Mouse (Mus musculus) megakaryocyte, embryonic 14.5 days (primary cell): ENCODE results near the gene Bin2. TPM values are rescaled to one million over a fixed set of nuclear protein-coding genes. Genes with fewer than 3 reads are reported as not detected.

Experiments
- H3K27me3 ChIP-seq: replicated peaks from 2 replicates; pipeline ENCODE3; 2012; ENCODE audit warnings: inconsistent platforms
- H3K36me3 ChIP-seq: replicated peaks from 2 replicates; pipeline ENCODE3; 2012; ENCODE audit warnings: low read length, inconsistent platforms, mixed read lengths
- H3K4me1 ChIP-seq: 2 replicates; pipeline ENCODE4 v1.6.1; 2012; ENCODE audit warnings: inconsistent platforms
- H3K4me3 ChIP-seq: replicated peaks from 2 replicates; pipeline ENCODE3; 2012; ENCODE audit warnings: moderate library complexity, mild to moderate bottlenecking, inconsistent platforms
- H3K9me3 ChIP-seq: 2 replicates; pipeline ENCODE4 v1.6.1; 2012; ENCODE audit warnings: inconsistent platforms
- FLI1 ChIP-seq: IDR thresholded peaks from 2 replicates; pipeline ENCODE4 v1.6.1; 2012; ENCODE audit warnings: low read length, inconsistent platforms, mixed read lengths
- GATA1 ChIP-seq: IDR thresholded peaks from 3 replicates; pipeline ENCODE4 v1.6.1; 2012; ENCODE audit warnings: mixed read lengths, low read length, inconsistent platforms, borderline replicate concordance
- polyA plus RNA-seq: library from polyadenylated mRNA; stranded (reverse); fragments of >175 nt; gene quantifications from 2 replicates; pipeline ENCODE4 v1.2.3, GENCODE M21; 2012; ENCODE audit warnings: low replicate concordance; ENCODE audit not compliant: insufficient read depth

The Bin2 gene
- polyA plus RNA-seq, 1 experiment = 2,082 TPM

GRCm38 (mm10) chr15:100599276-100600046 lies 69.9 kb downstream of the Bin2 start, which contains the start of gene Pou6f1:
Pou6f1 (minus strand) TSS chr15:100599984.
- Histone ChIP-seq H3K27me3 (peaks cover 62% of the 10 kb centered on the region), H3K4me3 (peak within 1 kb of the TSS; percentile 92), H3K9me3 (no peaks in the 10 kb centered on the region), H3K36me3 (no peaks in the 10 kb centered on the region), H3K4me1 (peaks cover 33% of the 10 kb centered on the region)
- TF ChIP-seq GATA1 = no peak
- TF ChIP-seq FLI1 = no peak

DNA sequence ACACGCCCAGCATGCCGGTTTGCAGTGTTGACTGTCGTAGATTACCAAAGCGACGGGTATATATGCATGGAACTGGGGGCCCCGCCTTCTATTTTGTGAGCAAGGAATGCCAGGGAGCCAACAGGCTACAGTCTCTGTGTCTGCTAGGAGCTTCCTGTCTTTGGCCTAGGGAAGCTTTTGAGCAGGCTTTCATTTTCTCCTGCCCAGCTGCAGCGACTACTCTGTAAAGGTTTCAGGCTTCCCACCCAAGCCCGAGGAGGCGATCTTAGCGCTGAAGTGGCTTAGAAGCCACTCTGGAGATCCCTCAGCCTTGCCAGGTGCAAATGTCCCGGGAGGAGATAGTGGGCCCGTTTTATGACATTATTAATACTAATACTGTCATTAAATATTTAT lies 70.5 kb downstream of the Bin2 start:
- Histone ChIP-seq H3K36me3 (no peaks in the 10 kb centered on the region), H3K4me1 (peaks cover 29% of the 10 kb centered on the region), H3K27me3 (peaks cover 65% of the 10 kb centered on the region), H3K4me3 (peak overlapping the region; percentile 92), H3K9me3 (no peaks in the 10 kb centered on the region)
- TF ChIP-seq GATA1 = no peak
- no peak for TF ChIP-seq FLI1

DNA sequence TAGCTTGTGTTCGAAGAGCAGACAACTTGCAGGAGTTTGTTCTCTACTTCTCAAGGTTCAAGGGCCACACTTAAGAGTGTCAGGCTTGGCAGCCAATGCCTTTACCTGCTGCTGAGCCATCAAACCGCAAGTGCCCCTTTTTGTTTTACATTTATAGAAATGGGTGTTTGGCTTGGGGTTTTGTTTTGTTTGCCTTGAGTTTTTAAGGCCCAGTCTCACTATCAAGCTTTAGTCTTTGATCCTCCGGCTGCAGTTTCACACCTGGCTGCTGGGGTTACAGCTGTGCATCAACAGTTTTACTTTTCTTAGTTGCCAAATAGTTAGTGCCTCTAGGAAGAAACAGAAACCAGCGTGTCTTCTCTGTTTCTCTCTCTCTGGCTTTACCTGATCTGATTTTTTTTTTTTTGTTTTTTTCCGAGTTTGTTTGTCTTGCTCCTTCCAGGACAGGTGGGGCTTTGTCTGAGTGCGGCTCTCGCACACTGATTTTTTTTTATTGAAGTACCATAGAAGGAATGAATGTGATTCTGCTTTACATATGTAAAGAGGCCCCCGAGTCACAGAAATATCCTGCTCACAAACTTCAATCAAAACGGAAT lies 71.0 kb downstream of the Bin2 start:
- TF ChIP-seq FLI1 (no peak), GATA1 (no peak)
- Histone ChIP-seq H3K9me3 (no peaks in the 10 kb centered on the region), H3K4me3 (peak overlapping the region; percentile 92), H3K36me3 (no peaks in the 10 kb centered on the region), H3K4me1 (peaks cover 25% of the 10 kb centered on the region), H3K27me3 (peaks cover 64% of the 10 kb centered on the region)

- no peak overlapping the region for H3K4me3 ChIP-seq
- TF ChIP-seq FLI1 = no peak
- no peak for TF ChIP-seq GATA1
- H3K4me1 ChIP-seq = peaks cover 18% of the 10 kb centered on the region
- H3K36me3 ChIP-seq = no peaks in the 10 kb centered on the region
- H3K27me3 ChIP-seq = peaks cover 57% of the 10 kb centered on the region
- H3K9me3 ChIP-seq = no peaks in the 10 kb centered on the region
Measured at GRCm38 (mm10) chr15:100592817-100593216, 76.5 kb downstream of the Bin2 start.

Other genes starting within 250 kb of the Bin2 start
- gene Gm5475, start 247.4 kb downstream of the Bin2 start, polyA plus RNA-seq = not detected in 2 replicates
- 0.62 TPM in 1 of 2 replicates, not detected in the other for gene Slc11a2, start 244.5 kb downstream of the Bin2 start, polyA plus RNA-seq
- 21.1 and 42.7 TPM in 2 replicates for gene Letmd1, start 200.5 kb downstream of the Bin2 start, polyA plus RNA-seq
- 0.46 TPM in 1 of 2 replicates, not detected in the other for gene Csrnp2, start 174.1 kb downstream of the Bin2 start, polyA plus RNA-seq
- gene Tfcp2, start 117.5 kb downstream of the Bin2 start, polyA plus RNA-seq = 3.0 TPM in 1 of 2 replicates, not detected in the other
- gene Pou6f1, start 69.6 kb downstream of the Bin2 start, polyA plus RNA-seq = 1.6 and 2.9 TPM in 2 replicates
- gene Dazap2, start 54.2 kb downstream of the Bin2 start, polyA plus RNA-seq = 28.5 and 32.0 TPM in 2 replicates
- 57.2 and 75.5 TPM in 2 replicates for gene Smagp, start 32.6 kb downstream of the Bin2 start, polyA plus RNA-seq
- gene Cela1, start 18.4 kb upstream of the Bin2 start, polyA plus RNA-seq = 12.5 and 23.0 TPM in 2 replicates
- gene Galnt6, start 59.8 kb upstream of the Bin2 start, polyA plus RNA-seq = 2.3 TPM in 1 of 2 replicates, not detected in the other
- gene Slc4a8, start 92.2 kb upstream of the Bin2 start, polyA plus RNA-seq = 0.02 TPM in 1 of 2 replicates, not detected in the other
- gene Scn8a, start 200.3 kb upstream of the Bin2 start, polyA plus RNA-seq = not detected in 2 replicates